Mouse (Mus musculus) bone marrow, adult 2 months (tissue): ENCODE measurements around the gene Vti1a.

Experiments
- CTCF ChIP-seq: fragments of 200-500 bp; IDR thresholded peaks from 2 replicates; pipeline ENCODE4 v1.5.1; 2011; ENCODE audit warnings: low read length, control low read depth; ENCODE audit not compliant: control insufficient read depth, insufficient read depth
- POLR2A ChIP-seq: fragments of 200-500 bp; IDR thresholded peaks from 2 replicates; pipeline ENCODE4 v1.6.1; 2011; ENCODE audit warnings: low read depth, mild to moderate bottlenecking, control low read depth, low read length, borderline replicate concordance; ENCODE audit not compliant: control insufficient read depth

GRCm38 (mm10) chr19:55340521-55340920 is 24.4 kb downstream of the Vti1a start:
- no peak for TF ChIP-seq POLR2A
- no peak for TF ChIP-seq CTCF
